Mouse (Mus musculus) heart, postnatal 0 days (tissue): ENCODE results near the gene Gdf7.

Experiments used
- CTCF ChIP-seq: IDR thresholded peaks from 2 replicates; pipeline ENCODE4 v1.5.1; 2016; ENCODE audit warnings: antibody characterized with exemption, control low read depth, low read depth
- EP300 ChIP-seq: IDR thresholded peaks from 2 replicates; pipeline ENCODE4 v1.6.1; 2016; ENCODE audit warnings: antibody characterized with exemption, low read depth

DNA sequence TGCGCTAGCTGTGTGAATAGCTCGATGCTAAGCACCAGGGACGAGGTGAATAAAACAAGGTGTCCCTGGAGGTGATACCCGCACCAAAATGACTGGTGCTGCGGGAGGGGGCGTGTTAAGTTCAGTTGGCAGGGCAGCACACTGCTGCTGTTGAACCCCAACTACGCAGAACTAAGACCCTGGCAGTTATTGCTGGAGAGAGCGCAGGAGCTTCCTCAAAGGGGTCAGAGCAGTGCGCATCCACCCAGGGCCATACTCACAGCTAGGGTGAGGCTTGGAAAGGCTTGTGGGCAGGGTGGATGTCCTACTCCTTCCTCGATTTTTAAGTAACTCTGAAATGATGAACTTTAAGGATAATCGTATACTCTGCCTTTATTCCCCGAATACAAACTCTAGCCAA lies 12.0 kb upstream of the Gdf7 start:
- TF ChIP-seq EP300 (no peak), CTCF (no peak)
